Mouse (Mus musculus) kidney, adult 8-10 months (tissue): ENCODE measurements at regions not wholly inside any gene's neighbourhood (a gene's known extent, or its start where the extent isn't known, plus 50 kb on each side); places are given as distances from the start of the nearest gene placed in this dataset.

ENCODE experiments used
- DNase-seq, 2 experiments: peaks; one replicate each; pipeline ENCODE4 v3.0.0; 2022

GRCm38 (mm10) chr1:61277170-61277710 lies 299.5 kb downstream of the Icos start:
- peak in 1 of 2 experiments; percentile 24 for DNase-seq

- DNase-seq = no peak
These were observed 310.5 kb downstream of the Icos start for GRCm38 (mm10) chr1:61288185-61288584.

GRCm38 (mm10) chr1:61288946-61289345 lies 311.2 kb downstream of the Icos start:
- DNase-seq = no peak

- no peak for DNase-seq
These were observed 311.8 kb downstream of the Icos start for GRCm38 (mm10) chr1:61289552-61289951.

GRCm38 (mm10) chr1:61293106-61293505 lies 315.4 kb downstream of the Icos start:
- DNase-seq = no peak

GRCm38 (mm10) chr1:61295219-61295618 lies 317.5 kb downstream of the Icos start:
- DNase-seq = no peak

GRCm38 (mm10) chr1:61296831-61297230 lies 319.1 kb downstream of the Icos start:
- no peak for DNase-seq

GRCm38 (mm10) chr1:61297361-61297760 lies 319.6 kb downstream of the Icos start:
- DNase-seq = no peak

GRCm38 (mm10) chr1:61298064-61298463 lies 320.3 kb downstream of the Icos start:
- peak; percentile 28 to 47 for DNase-seq

GRCm38 (mm10) chr1:61298779-61299178 lies 321.1 kb downstream of the Icos start:
- DNase-seq = no peak

GRCm38 (mm10) chr1:61300491-61300890 lies 322.8 kb downstream of the Icos start:
- DNase-seq = no peak

- no peak for DNase-seq
These were observed 323.6 kb downstream of the Icos start for GRCm38 (mm10) chr1:61301041-61302030.

GRCm38 (mm10) chr1:61302570-61303071 lies 324.9 kb downstream of the Icos start:
- DNase-seq = no peak

GRCm38 (mm10) chr1:61306296-61306695 lies 328.6 kb downstream of the Icos start:
- no peak for DNase-seq

- DNase-seq = peak; percentile 15 to 25
These were observed 329.1 kb upstream of the Pard3b start for GRCm38 (mm10) chr1:61309563-61309962.

- no peak for DNase-seq
These were observed 328.4 kb upstream of the Pard3b start for GRCm38 (mm10) chr1:61310063-61310760.

- DNase-seq = no peak
These were observed 327.9 kb upstream of the Pard3b start for GRCm38 (mm10) chr1:61310761-61311090.

GRCm38 (mm10) chr1:61313196-61313595 lies 325.4 kb upstream of the Pard3b start:
- no peak for DNase-seq

GRCm38 (mm10) chr1:61316261-61316660 lies 322.4 kb upstream of the Pard3b start:
- no peak for DNase-seq

- peak; percentile 13 to 17 for DNase-seq
These were observed 321.9 kb upstream of the Pard3b start for GRCm38 (mm10) chr1:61316736-61317135.

GRCm38 (mm10) chr1:61318042-61318441 lies 320.6 kb upstream of the Pard3b start:
- no peak for DNase-seq

- no peak for DNase-seq
These were observed 317.0 kb upstream of the Pard3b start for GRCm38 (mm10) chr1:61321513-61322145.

GRCm38 (mm10) chr1:61331456-61331855 lies 307.2 kb upstream of the Pard3b start:
- DNase-seq = no peak
